In the genomic region with DNA sequence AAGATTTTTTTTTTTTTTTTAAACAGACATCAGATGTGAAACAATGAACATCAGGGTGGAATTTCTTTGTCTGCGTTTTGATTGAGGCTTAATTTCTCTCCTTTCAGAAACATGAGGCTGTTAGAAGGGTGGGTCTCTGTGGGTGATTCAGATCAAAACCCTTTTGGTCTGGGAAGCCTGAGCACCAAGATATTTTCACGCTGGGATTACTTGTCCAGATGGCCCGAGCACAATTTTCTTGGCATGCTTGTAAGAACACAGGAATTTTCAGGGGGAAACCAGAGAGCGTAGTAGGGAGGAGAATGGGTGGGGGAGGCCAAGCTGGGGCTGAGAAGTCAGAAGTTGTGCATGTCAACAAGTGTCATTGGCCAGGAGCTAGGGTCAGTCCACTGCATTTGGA, we compare ENCODE assay signal across 15 mouse cellular contexts.
DNase-seq lines count a peak whose midpoint lies in the region.
"Had no signal": no experiment of that assay in that cellular context is flagged by ENCODE, and none has a peak within 500 bp of the region (broad histone marks: within the 10 kb centered on the region; RNA-seq: fewer than 3 reads in every experiment).

No protein-coding gene starts in this region.

- WGBS in embryonic facial prominence, embryonic 10.5 days: 62% methylated on average over 4 of the region's 4 CpGs
- 74% methylated on average over 4 of the region's 4 CpGs for WGBS in limb, embryonic 10.5 days

- H3K4me3 ChIP-seq in embryonic facial prominence, embryonic 10.5 days: no peak overlapping the region
- no peak overlapping the region for H3K4me3 ChIP-seq in limb, embryonic 10.5 days
- H3K4me3 ChIP-seq: heart, embryonic 15.5 days; intestine, embryonic 15.5 days; megakaryocyte, embryonic 14.5 days had no signal

- peak; percentile 51 for DNase-seq in gastrocnemius, adult 18-20 months (ENCODE audit: low spot score)
- DNase-seq in gastrocnemius, postnatal 10 days: no peak
- DNase-seq in 3134 (ENCODE audit: extremely low read depth, insufficient read length, low spot score): peak; percentile 18
- no peak for DNase-seq in embryonic facial prominence, embryonic 10.5 days (ENCODE audit: low spot score)
- no peak for DNase-seq in limb, embryonic 10.5 days (ENCODE audit: low spot score)
- no peak for DNase-seq in right cerebral cortex, postnatal 10 days (ENCODE audit: low spot score in 2 of 2)
- no peak for DNase-seq in urinary bladder, postnatal 25 days (ENCODE audit: low spot score)
- DNase-seq in urinary bladder, postnatal 36 days (ENCODE audit: low spot score in 2 of 2): no peak
- DNase-seq: adrenal gland, postnatal 14 days; kidney, postnatal 14 days; left cerebral cortex, postnatal 4 days; lung, embryonic 14.5 days had no signal

- peaks cover 42% of the 10 kb centered on the region for H3K4me1 ChIP-seq in embryonic facial prominence, embryonic 10.5 days
- H3K4me1 ChIP-seq in limb, embryonic 10.5 days: peaks cover 54% of the 10 kb centered on the region
- H3K4me1 ChIP-seq: megakaryocyte, embryonic 14.5 days had no signal

- no peaks in the 10 kb centered on the region for H3K9me3 ChIP-seq in embryonic facial prominence, embryonic 10.5 days
- no peaks in the 10 kb centered on the region for H3K9me3 ChIP-seq in limb, embryonic 10.5 days (replicated peaks)
- H3K9me3 ChIP-seq: heart, embryonic 15.5 days; intestine, embryonic 15.5 days had no signal

- peaks cover 18% of the 10 kb centered on the region for H3K27me3 ChIP-seq in embryonic facial prominence, embryonic 10.5 days (replicated peaks; ENCODE audit: low read depth, poor library complexity, severe bottlenecking)
- peaks cover 10% of the 10 kb centered on the region; the same call in 1 of the 2 replicates for H3K27me3 ChIP-seq in limb, embryonic 10.5 days (ENCODE audit: low read depth, poor library complexity, severe bottlenecking)
- H3K27me3 ChIP-seq: intestine, embryonic 15.5 days had no signal

- no peaks in the 10 kb centered on the region for H3K36me3 ChIP-seq in embryonic facial prominence, embryonic 10.5 days (replicated peaks)
- no peaks in the 10 kb centered on the region for H3K36me3 ChIP-seq in limb, embryonic 10.5 days
- H3K36me3 ChIP-seq: heart, embryonic 15.5 days; intestine, embryonic 15.5 days had no signal

- H3K27ac ChIP-seq in embryonic facial prominence, embryonic 10.5 days (replicated peaks): peak overlapping the region; percentile 7; the same call in 1 of the 2 replicates
- H3K27ac ChIP-seq in limb, embryonic 10.5 days: peak overlapping the region; percentile 7; the same call in 1 of the 2 replicates
- H3K27ac ChIP-seq: heart, embryonic 15.5 days; intestine, embryonic 15.5 days had no signal

Comparison
In these comparisons a context has a peak if more than half of its experiments do, and no peak if none do; other contexts are left out.
1. DNase-seq: peak in gastrocnemius, adult 18-20 months (single experiment) and 3134 (single experiment); none in gastrocnemius, postnatal 10 days (single experiment), embryonic facial prominence, embryonic 10.5 days (single experiment), limb, embryonic 10.5 days (single experiment), right cerebral cortex, postnatal 10 days (0 of 2), urinary bladder, postnatal 25 days (single experiment) and urinary bladder, postnatal 36 days (0 of 2).